Mouse (Mus musculus): ENCODE measurements at regions not wholly inside any gene's neighbourhood (a gene's known extent, or its start where the extent isn't known, plus 50 kb on each side); places are given as distances from the start of the nearest gene placed in this dataset.
"Not testable (repeated sequence)": the region's sequence is repeated elsewhere in the genome, so short reads cannot be mapped to it uniquely, and the experiment has no call there.

- DNase-seq (ENCODE audit: low spot score in 2 of 2): not testable (repeated sequence)
Measured at GRCm38 (mm10) chr6:13763636-13764035, 76.1 kb downstream of the Gpr85 start.

- no peak for DNase-seq (ENCODE audit: low spot score in 2 of 2)
Measured at GRCm38 (mm10) chr6:13759431-13759830, 80.3 kb downstream of the Gpr85 start.

- no peak for DNase-seq (ENCODE audit: low spot score in 2 of 2)
Measured at GRCm38 (mm10) chr6:13758946-13759345, 80.8 kb downstream of the Gpr85 start.

- no peak for DNase-seq (ENCODE audit: low spot score in 2 of 2)
Measured at GRCm38 (mm10) chr6:13748931-13749638, 71.3 kb upstream of the Bmt2 start.

DNA sequence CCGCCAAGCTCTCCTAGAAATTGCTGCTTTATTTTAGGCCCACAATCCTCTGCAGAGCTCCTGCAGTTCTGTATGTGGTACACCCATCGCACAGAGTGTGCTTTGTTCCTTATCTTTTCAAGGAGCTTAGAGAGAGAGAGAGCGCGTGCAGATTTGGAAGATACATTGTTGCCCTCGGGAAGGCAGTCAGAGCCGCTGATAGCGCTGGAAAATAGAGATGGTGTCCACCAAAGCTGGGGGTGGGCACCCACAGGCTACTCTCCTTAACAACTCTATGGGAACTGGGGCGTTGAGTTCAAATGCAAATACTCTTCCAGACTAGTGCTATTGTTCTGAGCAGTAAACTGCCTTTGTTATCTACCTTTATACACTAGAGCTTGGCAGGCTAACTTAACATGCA is 70.2 kb upstream of the Bmt2 start:
- peak in 1 of 2 experiments; percentile 5 for DNase-seq (ENCODE audit: low spot score in 2 of 2)

- no peak for DNase-seq (ENCODE audit: low spot score in 2 of 2)
Measured at GRCm38 (mm10) chr6:13746577-13747482, 69.1 kb upstream of the Bmt2 start.
